Mouse (Mus musculus) embryonic facial prominence, embryonic 11.5 days (tissue): Measurements from ENCODE around the gene Gdpd5. TPM values are rescaled to one million over a fixed set of nuclear protein-coding genes. Genes with fewer than 3 reads are reported as not detected.
"Not testable (repeated sequence)": the region's sequence is repeated elsewhere in the genome, so short reads cannot be mapped to it uniquely, and the experiment has no call there.

Experiments
- ATAC-seq: fragments of 200-750 bp; cut with Nextera tagmentation; replicated peaks from 2 replicates; pipeline ENCODE4 v1.8.0; 2017; ENCODE audit warnings: low read depth; ENCODE audit not compliant: insufficient number of reproducible peaks, low FRiP score, low TSS enrichment
- DNase-seq: peaks from one replicate; pipeline ENCODE4 v3.0.0-alpha.2; 2015; ENCODE audit warnings: low spot score
- H3K27ac ChIP-seq: fragments of 300-500 bp; sonication (generic); replicated peaks from 2 replicates; pipeline ENCODE4 v1.5.1; 2014; ENCODE audit warnings: mild to moderate bottlenecking, low read depth, low read length, control low read depth
- H3K27me3 ChIP-seq: fragments of 300-500 bp; sonication (generic); 2 replicates; pipeline ENCODE4 v1.6.1; 2014; ENCODE audit warnings: mild to moderate bottlenecking, low read length, moderate library complexity, mixed read lengths; ENCODE audit not compliant: control insufficient read depth, insufficient read depth
- H3K36me3 ChIP-seq: fragments of 300-500 bp; sonication (generic); replicated peaks from 2 replicates; pipeline ENCODE4 v1.6.1; 2014; ENCODE audit warnings: low read depth, mild to moderate bottlenecking, low read length, moderate library complexity, mixed read lengths; ENCODE audit not compliant: control insufficient read depth, insufficient read depth
- H3K4me1 ChIP-seq: fragments of 300-500 bp; sonication (generic); 2 replicates; pipeline ENCODE4 v1.6.1; 2014; ENCODE audit warnings: low read length, mixed read lengths; ENCODE audit not compliant: control insufficient read depth, insufficient read depth
- H3K4me2 ChIP-seq: fragments of 300-500 bp; sonication (generic); 2 replicates; pipeline ENCODE4 v1.6.1; 2014; ENCODE audit warnings: low read depth, mild to moderate bottlenecking, control low read depth, low read length, moderate library complexity
- H3K4me3 ChIP-seq: fragments of 300-500 bp; sonication (generic); 2 replicates; pipeline ENCODE4 v1.5.1; 2014; ENCODE audit warnings: low read depth, low read length, control low read depth
- H3K9ac ChIP-seq: fragments of 300-500 bp; sonication (generic); replicated peaks from 2 replicates; pipeline ENCODE4 v1.6.1; 2014; ENCODE audit warnings: mild to moderate bottlenecking, control low read depth, low read length
- H3K9me3 ChIP-seq: fragments of 300-500 bp; sonication (generic); replicated peaks from 2 replicates; pipeline ENCODE4 v1.6.1; 2016; ENCODE audit warnings: mild to moderate bottlenecking, low read length, inconsistent platforms, mixed read lengths; ENCODE audit not compliant: control insufficient read depth
- WGBS: fragments of 180-500 bp; shearing (Covaris S2); extraction: QIAGEN DNeasy Blood & Tissue Kit; methylation state at CpG from one replicate; pipeline ENCODE4 v1.1.7; 2014; 5-methylcytosine and 5-hydroxymethylcytosine counted together
- polyA plus RNA-seq: library from polyadenylated mRNA; unstranded; fragments of >200 nt; fragmentation: Nextera tagmentation; extraction: Ambion mirVana; gene quantifications from 2 replicates; pipeline ENCODE4 v1.2.1, GENCODE M21; 2014

The Gdpd5 gene
- polyA plus RNA-seq, 1 experiment from 2014 or later: 10.2 TPM

GRCm38 (mm10) chr7:99360021-99360802 lies 21.0 kb upstream of the Gdpd5 start:
- Histone ChIP-seq H3K27me3 (no peaks in the 10 kb centered on the region), H3K9me3 (no peaks in the 10 kb centered on the region), H3K36me3 (no peaks in the 10 kb centered on the region), H3K4me2 (no peak overlapping the region; the same call in none of the 2 replicates), H3K27ac (peak overlapping the region; percentile 81), H3K4me1 (peaks cover 26% of the 10 kb centered on the region), H3K9ac (peak overlapping the region; percentile 56), H3K4me3 (no peak overlapping the region)
- ATAC-seq (peak; percentile 97), DNase-seq (peak; percentile 95)
- 4% methylated on average over 10 of the region's 10 CpGs for WGBS

- 11% methylated on average over 8 of the region's 8 CpGs for WGBS
- ATAC-seq: no peak
Observed at GRCm38 (mm10) chr7:99360803-99361414, 20.3 kb upstream of the Gdpd5 start.

GRCm38 (mm10) chr7:99362137-99362536 lies 19.1 kb upstream of the Gdpd5 start:
- DNase-seq (no peak), ATAC-seq (no peak)
- 88% methylated on average over 2 of the region's 2 CpGs for WGBS
- Histone ChIP-seq H3K27ac (no peak overlapping the region), H3K9me3 (no peaks in the 10 kb centered on the region), H3K4me3 (no peak overlapping the region), H3K27me3 (no peaks in the 10 kb centered on the region), H3K36me3 (no peaks in the 10 kb centered on the region), H3K4me2 (no peak overlapping the region), H3K4me1 (peaks cover 9% of the 10 kb centered on the region), H3K9ac (no peak overlapping the region)

More at GRCm38 (mm10) chr7:99360803-99361414, 20.3 kb upstream of the Gdpd5 start:
- Histone ChIP-seq H3K27me3 (no peaks in the 10 kb centered on the region), H3K9me3 (no peaks in the 10 kb centered on the region), H3K4me3 (no peak overlapping the region), H3K36me3 (no peaks in the 10 kb centered on the region), H3K9ac (peak overlapping the region; percentile 56), H3K4me2 (peak overlapping the region; percentile 1; the same call in 1 of the 2 replicates), H3K27ac (peak overlapping the region; percentile 81), H3K4me1 (peaks cover 20% of the 10 kb centered on the region)
- peak; percentile 36 for DNase-seq

GRCm38 (mm10) chr7:99365069-99365468 lies 16.1 kb upstream of the Gdpd5 start:
- no peak overlapping the region for H3K4me2 ChIP-seq
- 1% methylated on average over 5 of the region's 5 CpGs for WGBS
- H3K9me3 ChIP-seq: no peaks in the 10 kb centered on the region
- H3K27me3 ChIP-seq: no peaks in the 10 kb centered on the region
- no peak overlapping the region for H3K4me3 ChIP-seq
- no peaks in the 10 kb centered on the region for H3K36me3 ChIP-seq
- ATAC-seq: peak; percentile 36; the same call in 1 of the 2 replicates
- no peak overlapping the region for H3K9ac ChIP-seq
- no peak overlapping the region for H3K27ac ChIP-seq
- DNase-seq: peak; percentile 91
- H3K4me1 ChIP-seq: peaks cover 6% of the 10 kb centered on the region

- ATAC-seq: no peak
- no peaks in the 10 kb centered on the region for H3K27me3 ChIP-seq
- no peak overlapping the region for H3K4me2 ChIP-seq
- WGBS: 71% methylated on average over 6 of the region's 6 CpGs
- H3K4me1 ChIP-seq: no peaks in the 10 kb centered on the region
- no peaks in the 10 kb centered on the region for H3K36me3 ChIP-seq
- no peaks in the 10 kb centered on the region for H3K9me3 ChIP-seq
- DNase-seq: no peak
- no peak overlapping the region for H3K4me3 ChIP-seq
- no peak overlapping the region for H3K27ac ChIP-seq
- H3K9ac ChIP-seq: no peak overlapping the region; the same call in 1 of the 2 replicates
Observed at GRCm38 (mm10) chr7:99366716-99367115, 14.5 kb upstream of the Gdpd5 start.

GRCm38 (mm10) chr7:99374325-99374724 lies 6.9 kb upstream of the Gdpd5 start:
- H3K4me2 ChIP-seq: not testable (repeated sequence)
- 67% methylated on average over 3 of the region's 3 CpGs for WGBS

GRCm38 (mm10) chr7:99375455-99375854 lies 5.8 kb upstream of the Gdpd5 start:
- no peaks in the 10 kb centered on the region for H3K36me3 ChIP-seq
- 8% methylated on average over 4 of the region's 4 CpGs for whole genome bisulfite sequencing
- H3K4me1 ChIP-seq: no peaks in the 10 kb centered on the region
- ATAC-seq (no peak), DNase-seq (peak; percentile 77)
- H3K4me3 ChIP-seq: no peak overlapping the region
- H3K4me2 ChIP-seq: no peak overlapping the region
- H3K27me3 ChIP-seq: no peaks in the 10 kb centered on the region
- H3K9ac ChIP-seq: no peak overlapping the region
- no peaks in the 10 kb centered on the region; the same call in 1 of the 2 replicates for H3K9me3 ChIP-seq
- H3K27ac ChIP-seq: no peak overlapping the region

More at GRCm38 (mm10) chr7:99374325-99374724, 6.9 kb upstream of the Gdpd5 start:
- ATAC-seq, H3K27me3 ChIP-seq, H3K36me3 ChIP-seq, H3K4me3 ChIP-seq, H3K27ac ChIP-seq, H3K4me1 ChIP-seq, DNase-seq, H3K9me3 ChIP-seq, H3K9ac ChIP-seq: not testable (repeated sequence)

GRCm38 (mm10) chr7:99378870-99379269 lies 2.3 kb upstream of the Gdpd5 start:
- DNase-seq: no peak
- ATAC-seq: no peak

More at GRCm38 (mm10) chr7:99378870-99379269, 2.3 kb upstream of the Gdpd5 start:
- no peaks in the 10 kb centered on the region for H3K27me3 ChIP-seq
- H3K27ac ChIP-seq: no peak overlapping the region
- H3K36me3 ChIP-seq: no peaks in the 10 kb centered on the region
- no peak overlapping the region for H3K4me2 ChIP-seq
- peaks cover 16% of the 10 kb centered on the region; the same call in 1 of the 2 replicates for H3K4me1 ChIP-seq
- no peak overlapping the region for H3K9ac ChIP-seq
- H3K4me3 ChIP-seq: no peak overlapping the region
- H3K9me3 ChIP-seq: no peaks in the 10 kb centered on the region; the same call in 1 of the 2 replicates
- WGBS: 41% methylated on average over 8 of the region's 8 CpGs
